Mouse (Mus musculus): ENCODE measurements around the gene Pmp22. TPM values are rescaled to one million over a fixed set of nuclear protein-coding genes. Genes with fewer than 3 reads are reported as not detected.

Pmp22 gene
- polyA plus RNA-seq, 1 experiment from 2014 or later: 95.6 TPM

DNA sequence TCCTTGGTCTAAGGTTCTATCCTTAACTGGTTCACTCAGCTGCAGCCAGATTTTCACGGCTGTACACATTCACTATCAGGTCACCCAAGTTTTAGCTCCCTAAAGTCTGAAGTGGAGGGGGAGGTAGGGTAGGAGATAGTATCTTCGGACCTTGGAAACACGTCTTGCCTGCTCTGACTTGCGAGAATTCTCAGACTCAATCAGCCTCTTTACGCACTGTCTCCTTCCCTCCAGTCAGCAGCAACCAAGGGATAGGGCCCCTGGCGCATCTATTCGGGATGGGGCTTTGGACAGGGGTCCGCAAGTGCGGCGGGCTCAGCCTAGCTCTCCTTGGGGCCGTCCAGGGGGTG lies 3.3 kb downstream of the Pmp22 start:
- no peak for ATAC-seq (ENCODE audit: insufficient number of reproducible peaks, insufficient read depth, low FRiP score, low read depth)
- H3K9me3 ChIP-seq (ENCODE audit: control insufficient read depth, low read length): no peaks in the 10 kb centered on the region
- H3K36me3 ChIP-seq (ENCODE audit: control insufficient read depth, insufficient read depth, low read length): peaks cover 22% of the 10 kb centered on the region
- peaks cover 27 to 48% of the 10 kb centered on the region in 2 experiments for H3K4me1 ChIP-seq (ENCODE audit: control insufficient read depth in 2 of 2, insufficient read depth in 2 of 2, low read length in 2 of 2)
- H3K4me3 ChIP-seq (ENCODE audit: control insufficient read depth in 1 of 2, insufficient read depth in 1 of 2, low read depth in 1 of 2, low read length in 2 of 2): peak overlapping the region; percentile 55 to 76
- H3K4me2 ChIP-seq (ENCODE audit: low read length): peak overlapping the region; percentile 95
- 0% methylated on average over 11 of the region's 11 CpGs for WGBS
- peak overlapping the region; percentile 92 for H3K9ac ChIP-seq (ENCODE audit: low read length)
- no peaks in the 10 kb centered on the region for H3K27me3 ChIP-seq (ENCODE audit: control insufficient read depth, insufficient read depth, low read length)
- H3K27ac ChIP-seq (replicated peaks in 1 of 2; ENCODE audit: control insufficient read depth in 1 of 2, insufficient read depth in 1 of 2, low read depth in 2 of 2, low read length in 2 of 2): peak overlapping the region; percentile 79 to 90

DNA sequence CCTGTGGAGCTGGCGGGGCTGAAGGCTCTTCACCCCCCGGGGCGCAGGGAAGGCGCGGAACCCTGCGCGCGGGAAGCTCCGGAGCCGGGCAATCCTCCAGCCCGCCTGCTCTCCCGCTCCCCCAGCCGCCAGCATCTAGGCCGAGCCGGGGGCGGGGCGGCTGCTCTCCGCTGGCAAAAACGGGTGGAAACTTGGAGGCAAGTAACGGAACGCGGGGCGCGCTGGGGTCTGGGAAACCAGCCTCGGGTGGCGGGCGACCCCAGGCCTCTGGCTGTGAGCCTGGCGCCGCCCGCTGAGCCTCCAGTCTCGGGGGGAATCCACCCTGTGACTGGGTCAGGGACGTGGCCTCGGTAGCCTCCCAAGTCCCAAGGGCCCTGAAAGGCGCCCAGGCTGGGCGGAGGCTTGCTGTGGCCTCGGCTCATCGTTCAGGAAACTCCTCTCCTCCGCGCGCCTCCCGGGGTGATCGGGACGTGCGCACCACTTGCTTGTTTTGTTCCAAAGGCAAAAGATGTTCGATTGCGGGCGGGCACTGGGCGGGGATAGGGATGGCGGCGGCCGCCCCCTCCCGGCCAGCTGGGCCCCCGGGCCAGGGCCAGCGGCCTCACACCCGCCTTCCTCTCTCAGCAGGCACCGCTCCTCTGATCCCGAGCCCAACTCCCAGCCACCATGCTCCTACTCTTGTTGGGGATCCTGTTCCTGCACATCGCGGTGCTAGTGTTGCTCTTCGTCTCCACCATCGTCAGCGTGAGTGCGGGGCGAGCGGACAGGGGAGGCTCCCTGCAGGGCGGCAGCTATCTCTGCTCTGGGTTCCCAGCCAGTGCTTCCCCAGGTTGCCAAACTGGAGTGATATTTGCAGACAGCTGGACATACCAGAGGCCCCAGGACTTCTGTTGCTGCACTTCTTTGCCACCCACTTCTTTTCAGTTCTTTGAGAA lies 4.0 kb downstream of the Pmp22 start:
- H3K9ac ChIP-seq (ENCODE audit: low read length): peak overlapping the region; percentile 92
- peak overlapping the region; percentile 55 to 76 for H3K4me3 ChIP-seq (ENCODE audit: control insufficient read depth in 1 of 2, insufficient read depth in 1 of 2, low read depth in 1 of 2, low read length in 2 of 2)
- no peaks in the 10 kb centered on the region for H3K27me3 ChIP-seq (ENCODE audit: control insufficient read depth, insufficient read depth, low read length)
- peak overlapping the region; percentile 95 for H3K4me2 ChIP-seq (ENCODE audit: low read length)
- ATAC-seq (ENCODE audit: insufficient number of reproducible peaks, insufficient read depth, low FRiP score, low read depth): peak; percentile 54
- WGBS: under 1% methylated on average over 66 of the region's 66 CpGs
- H3K4me1 ChIP-seq (ENCODE audit: control insufficient read depth in 2 of 2, insufficient read depth in 2 of 2, low read length in 2 of 2): peaks cover 27 to 48% of the 10 kb centered on the region in 2 experiments
- no peaks in the 10 kb centered on the region for H3K9me3 ChIP-seq (ENCODE audit: control insufficient read depth, low read length)
- peaks cover 28% of the 10 kb centered on the region for H3K36me3 ChIP-seq (ENCODE audit: control insufficient read depth, insufficient read depth, low read length)
- peak overlapping the region; percentile 79 to 90 for H3K27ac ChIP-seq (replicated peaks in 1 of 2; ENCODE audit: control insufficient read depth in 1 of 2, insufficient read depth in 1 of 2, low read depth in 2 of 2, low read length in 2 of 2)

DNA sequence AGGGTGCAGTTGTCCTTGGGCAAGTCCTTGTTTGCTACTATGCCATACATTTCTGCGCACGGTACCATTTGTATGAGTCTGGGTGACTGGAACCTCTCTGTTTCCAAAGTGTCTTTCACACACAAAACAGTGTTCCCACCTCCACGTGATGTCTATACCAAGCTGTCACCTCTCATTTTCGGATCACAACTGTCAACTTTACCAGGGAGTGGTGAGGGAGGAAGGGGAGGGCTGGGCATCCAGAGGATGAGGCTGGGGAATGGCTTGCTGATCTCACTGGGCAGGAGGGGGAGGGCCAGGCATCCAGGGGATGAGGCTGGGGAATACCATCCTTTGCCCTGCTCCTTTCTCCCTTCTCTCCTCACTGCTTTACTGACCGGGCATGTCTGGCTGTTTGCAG lies 5.2 kb downstream of the Pmp22 start:
- WGBS: 87% methylated on average over 5 of the region's 5 CpGs
- no peak overlapping the region for H3K27ac ChIP-seq (replicated peaks in 1 of 2; ENCODE audit: control insufficient read depth in 1 of 2, insufficient read depth in 1 of 2, low read depth in 2 of 2, low read length in 2 of 2)
- no peaks in the 10 kb centered on the region for H3K9me3 ChIP-seq (ENCODE audit: control insufficient read depth, low read length)
- ATAC-seq (ENCODE audit: insufficient number of reproducible peaks, insufficient read depth, low FRiP score, low read depth): no peak
- no peak overlapping the region for H3K4me3 ChIP-seq (ENCODE audit: control insufficient read depth in 1 of 2, insufficient read depth in 1 of 2, low read depth in 1 of 2, low read length in 2 of 2)
- H3K4me1 ChIP-seq (ENCODE audit: control insufficient read depth in 2 of 2, insufficient read depth in 2 of 2, low read length in 2 of 2): peaks cover 27 to 42% of the 10 kb centered on the region in 2 experiments
- peaks cover 37% of the 10 kb centered on the region for H3K36me3 ChIP-seq (ENCODE audit: control insufficient read depth, insufficient read depth, low read length)
- no peak overlapping the region for H3K9ac ChIP-seq (ENCODE audit: low read length)
- no peaks in the 10 kb centered on the region for H3K27me3 ChIP-seq (ENCODE audit: control insufficient read depth, insufficient read depth, low read length)
- H3K4me2 ChIP-seq (ENCODE audit: low read length): peak overlapping the region; percentile 95; the same call in 1 of the 2 replicates

DNA sequence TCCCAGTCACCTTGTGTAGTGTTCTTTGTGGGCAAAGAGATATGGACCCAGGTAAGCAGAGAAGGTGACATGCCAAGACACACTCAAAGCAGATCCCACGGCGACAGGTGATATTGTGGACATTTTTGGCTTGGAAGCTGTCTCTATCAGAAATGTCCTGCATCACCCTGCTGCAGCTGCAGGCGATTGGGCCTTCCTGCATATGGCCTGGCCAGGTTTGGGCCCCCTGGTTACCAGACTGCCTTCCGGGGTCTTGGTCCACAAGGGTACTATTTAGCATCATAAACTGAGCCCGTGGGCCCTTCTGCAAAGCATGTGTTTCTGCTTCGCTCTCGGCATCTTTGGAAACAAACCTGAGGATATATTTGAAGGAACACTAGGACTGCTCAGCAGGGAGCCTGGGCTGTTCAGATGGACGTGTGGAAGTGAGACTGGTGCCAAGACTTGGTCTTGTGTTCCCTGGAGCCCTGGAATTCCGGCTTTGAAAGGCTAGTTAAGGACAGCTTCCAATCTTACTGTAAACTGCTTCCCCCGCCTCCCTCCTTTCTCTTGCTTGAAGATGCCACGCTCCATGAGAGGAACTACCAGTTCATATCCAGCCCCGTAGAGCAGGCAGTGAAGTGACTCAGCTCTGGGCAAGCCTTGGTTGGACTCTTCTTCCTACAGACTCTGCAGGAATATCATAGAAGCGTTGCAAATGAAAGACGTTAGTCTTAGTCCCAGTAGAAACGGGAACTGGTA lies 6.1 kb downstream of the Pmp22 start:
- 69% methylated on average over 15 of the region's 15 CpGs for WGBS
- no peak overlapping the region for H3K4me2 ChIP-seq (ENCODE audit: low read length)
- no peak for ATAC-seq (ENCODE audit: insufficient number of reproducible peaks, insufficient read depth, low FRiP score, low read depth)
- H3K27ac ChIP-seq (replicated peaks in 1 of 2; ENCODE audit: control insufficient read depth in 1 of 2, insufficient read depth in 1 of 2, low read depth in 2 of 2, low read length in 2 of 2): peak overlapping the region; percentile 10 to 23; a peak in 1 of 4 replicates
- H3K36me3 ChIP-seq (ENCODE audit: control insufficient read depth, insufficient read depth, low read length): peaks cover 40% of the 10 kb centered on the region
- no peaks in the 10 kb centered on the region for H3K9me3 ChIP-seq (ENCODE audit: control insufficient read depth, low read length)
- no peaks in the 10 kb centered on the region for H3K27me3 ChIP-seq (ENCODE audit: control insufficient read depth, insufficient read depth, low read length)
- peaks cover 20 to 33% of the 10 kb centered on the region in 2 experiments for H3K4me1 ChIP-seq (ENCODE audit: control insufficient read depth in 2 of 2, insufficient read depth in 2 of 2, low read length in 2 of 2)
- H3K9ac ChIP-seq (ENCODE audit: low read length): no peak overlapping the region
- H3K4me3 ChIP-seq (ENCODE audit: control insufficient read depth in 1 of 2, insufficient read depth in 1 of 2, low read depth in 1 of 2, low read length in 2 of 2): no peak overlapping the region

- Histone ChIP-seq H3K4me3 (ENCODE audit: control insufficient read depth in 1 of 2, insufficient read depth in 1 of 2, low read depth in 1 of 2, low read length in 2 of 2) (no peak overlapping the region), H3K9me3 (ENCODE audit: control insufficient read depth, low read length) (no peaks in the 10 kb centered on the region), H3K27ac (replicated peaks in 1 of 2; ENCODE audit: control insufficient read depth in 1 of 2, insufficient read depth in 1 of 2, low read depth in 2 of 2, low read length in 2 of 2) (peak overlapping the region; percentile 58 to 74), H3K9ac (ENCODE audit: low read length) (peak overlapping the region; percentile 54), H3K27me3 (ENCODE audit: control insufficient read depth, insufficient read depth, low read length) (no peaks in the 10 kb centered on the region), H3K4me2 (ENCODE audit: low read length) (peak overlapping the region; percentile 32; the same call in 1 of the 2 replicates), H3K4me1 (ENCODE audit: control insufficient read depth in 2 of 2, insufficient read depth in 2 of 2, low read length in 2 of 2) (peaks cover 14 to 26% of the 10 kb centered on the region in 2 experiments), H3K36me3 (ENCODE audit: control insufficient read depth, insufficient read depth, low read length) (peaks cover 45% of the 10 kb centered on the region)
- WGBS: 2% methylated on average over 8 of the region's 8 CpGs
- ATAC-seq (ENCODE audit: insufficient number of reproducible peaks, insufficient read depth, low FRiP score, low read depth): peak; percentile 67; the same call in 1 of the 2 replicates
These were observed 6.8 kb downstream of the Pmp22 start for GRCm38 (mm10) chr11:63135622-63136021.

GRCm38 (mm10) chr11:63136205-63136604 lies 7.4 kb downstream of the Pmp22 start:
- no peaks in the 10 kb centered on the region for H3K9me3 ChIP-seq (ENCODE audit: control insufficient read depth, low read length)
- ATAC-seq (ENCODE audit: insufficient number of reproducible peaks, insufficient read depth, low FRiP score, low read depth): no peak
- peaks cover 10 to 22% of the 10 kb centered on the region in 2 experiments for H3K4me1 ChIP-seq (ENCODE audit: control insufficient read depth in 2 of 2, insufficient read depth in 2 of 2, low read length in 2 of 2)
- H3K9ac ChIP-seq (ENCODE audit: low read length): peak overlapping the region; percentile 54
- no peak overlapping the region for H3K4me3 ChIP-seq (ENCODE audit: control insufficient read depth in 1 of 2, insufficient read depth in 1 of 2, low read depth in 1 of 2, low read length in 2 of 2)
- 42% methylated on average over 6 of the region's 6 CpGs for WGBS
- no peaks in the 10 kb centered on the region for H3K27me3 ChIP-seq (ENCODE audit: control insufficient read depth, insufficient read depth, low read length)
- peak overlapping the region; percentile 58 to 74; a peak in 3 of 4 replicates for H3K27ac ChIP-seq (replicated peaks in 1 of 2; ENCODE audit: control insufficient read depth in 1 of 2, insufficient read depth in 1 of 2, low read depth in 2 of 2, low read length in 2 of 2)
- peaks cover 51% of the 10 kb centered on the region for H3K36me3 ChIP-seq (ENCODE audit: control insufficient read depth, insufficient read depth, low read length)
- H3K4me2 ChIP-seq (ENCODE audit: low read length): peak overlapping the region; percentile 32; the same call in 1 of the 2 replicates

GRCm38 (mm10) chr11:63136836-63137416 lies 8.1 kb downstream of the Pmp22 start:
- 72% methylated on average over 4 of the region's 4 CpGs for WGBS
- Histone ChIP-seq H3K9ac (ENCODE audit: low read length) (no peak overlapping the region), H3K4me3 (ENCODE audit: control insufficient read depth in 1 of 2, insufficient read depth in 1 of 2, low read depth in 1 of 2, low read length in 2 of 2) (no peak overlapping the region), H3K36me3 (ENCODE audit: control insufficient read depth, insufficient read depth, low read length) (peaks cover 58% of the 10 kb centered on the region), H3K4me2 (ENCODE audit: low read length) (no peak overlapping the region), H3K4me1 (ENCODE audit: control insufficient read depth in 2 of 2, insufficient read depth in 2 of 2, low read length in 2 of 2) (peaks cover 10 to 18% of the 10 kb centered on the region in 2 experiments), H3K27me3 (ENCODE audit: control insufficient read depth, insufficient read depth, low read length) (no peaks in the 10 kb centered on the region), H3K9me3 (ENCODE audit: control insufficient read depth, low read length) (no peaks in the 10 kb centered on the region), H3K27ac (replicated peaks in 1 of 2; ENCODE audit: control insufficient read depth in 1 of 2, insufficient read depth in 1 of 2, low read depth in 2 of 2, low read length in 2 of 2) (no peak overlapping the region)
- no peak for ATAC-seq (ENCODE audit: insufficient number of reproducible peaks, insufficient read depth, low FRiP score, low read depth)
